Mouse (Mus musculus) heart, postnatal 0 days (tissue): ENCODE results near the gene Map4k4.

Experiments
- CTCF ChIP-seq: IDR thresholded peaks from 2 replicates; pipeline ENCODE4 v1.5.1; 2016; ENCODE audit warnings: antibody characterized with exemption, control low read depth, low read depth
- EP300 ChIP-seq: IDR thresholded peaks from 2 replicates; pipeline ENCODE4 v1.6.1; 2016; ENCODE audit warnings: antibody characterized with exemption, low read depth

DNA sequence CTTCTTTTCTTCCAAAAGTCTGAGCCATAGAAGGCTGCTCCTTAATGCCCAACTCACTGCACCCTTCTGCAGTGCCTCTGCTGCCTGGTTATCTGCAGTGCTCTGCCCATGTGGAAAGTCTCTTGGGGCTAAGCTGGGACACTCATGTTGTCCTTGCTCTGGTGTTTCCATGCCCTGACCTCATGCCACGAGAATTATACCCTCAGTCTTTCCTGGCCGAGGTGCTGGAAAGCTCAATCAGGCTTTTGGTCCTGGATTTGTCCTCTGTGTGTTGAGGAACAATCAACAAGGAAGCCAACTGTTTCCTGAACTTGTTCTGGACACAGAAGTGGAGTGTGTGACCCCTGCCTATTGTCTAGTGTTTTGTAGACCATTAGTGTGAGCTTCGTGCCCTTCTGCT, 81.3 kb downstream of the Map4k4 start:
- TF ChIP-seq EP300 (no peak), CTCF (no peak)
